Mouse (Mus musculus): ENCODE measurements at regions not wholly inside any gene's neighbourhood (a gene's known extent, or its start where the extent isn't known, plus 50 kb on each side); places are given as distances from the start of the nearest gene placed in this dataset.

- TF ChIP-seq CTCF (IDR thresholded peaks at IDR 0.05; ENCODE audit: borderline replicate concordance, insufficient read depth, low read depth, low read length) (no peak), POLR2A (IDR thresholded peaks at IDR 0.05; ENCODE audit: borderline replicate concordance, insufficient read depth, low read length) (no peak)
Measured at GRCm38 (mm10) chr16:75362095-75362494, 223.8 kb downstream of the Lipi start.
